Mouse (Mus musculus): ENCODE results near the gene Ccl20.

- peak; percentile 66 for TF ChIP-seq CTCF (IDR thresholded peaks at IDR 0.05)
- 0 out of 2 replicates have a peak, but pooled peaks have one; percentile 15 for TF ChIP-seq EP300 (IDR thresholded peaks at IDR 0.05)
Observed at GRCm38 (mm10) chr1:83150227-83150626, 33.7 kb downstream of the Ccl20 start.
